Mouse (Mus musculus) cerebellum, postnatal 14 days (tissue): Measurements from ENCODE around the gene Klhl26.
A peak's percentile ranks its signal among the peaks of the same experiment; 100 is the strongest.
"Not testable (repeated sequence)": the region's sequence is repeated elsewhere in the genome, so short reads cannot be mapped to it uniquely, and the experiment has no call there.

Experiments
- DNase-seq, 2 experiments: peaks; one replicate each; pipeline ENCODE4 v3.0.0; 2021; ENCODE audit warnings: mixed read lengths in 2 of 2

Klhl26 gene

DNA sequence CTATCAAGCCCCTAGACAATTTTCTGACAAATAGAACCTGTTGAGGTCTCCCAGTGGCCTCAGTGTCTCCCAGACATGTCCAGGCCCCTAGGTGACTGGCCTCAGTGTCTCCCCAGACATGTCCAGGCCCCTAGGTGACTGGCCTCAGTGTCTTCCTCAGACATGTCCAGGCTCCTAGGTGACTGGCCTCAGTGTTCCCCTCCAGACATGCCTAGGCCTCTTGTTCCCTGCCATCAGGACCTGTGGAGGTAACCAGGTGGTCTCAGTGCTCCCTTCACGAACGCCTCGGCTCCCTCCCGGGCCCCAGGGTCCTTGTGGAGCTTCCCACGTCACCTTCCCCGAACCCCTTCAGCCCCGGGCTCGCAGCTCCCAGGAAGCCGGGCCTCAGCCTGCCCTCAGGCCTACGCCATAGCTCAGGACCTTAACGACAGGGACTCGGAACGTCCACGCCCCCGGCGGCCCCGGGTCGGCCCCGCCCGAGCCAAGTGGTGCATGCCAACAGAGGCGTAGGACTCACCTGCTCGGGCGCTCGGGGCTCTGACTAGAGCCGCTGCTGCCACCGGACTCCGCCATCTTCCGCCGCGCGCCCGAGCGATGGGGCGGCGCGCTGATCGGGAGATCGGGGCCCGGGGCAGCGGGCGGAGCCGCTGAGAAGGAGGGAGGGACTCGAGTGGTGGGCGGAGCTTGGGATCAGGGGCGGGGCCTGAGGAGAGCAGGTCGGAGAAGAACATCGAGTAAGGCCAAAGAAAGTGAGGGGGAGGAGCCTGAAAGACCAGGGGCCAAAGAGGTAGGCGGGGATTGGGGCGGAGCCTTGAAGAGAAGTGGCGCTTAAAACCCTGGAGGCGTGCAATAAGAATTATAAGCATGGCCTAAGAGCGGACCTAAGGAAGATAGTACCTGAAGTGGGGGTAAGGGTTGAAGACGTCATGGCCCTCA, at the start of gene Klhl26:
TSS of gene Klhl26 (minus strand) at position 636 of the 936 bp plus-strand sequence.
- DNase-seq, result peak; percentile 96

DNA sequence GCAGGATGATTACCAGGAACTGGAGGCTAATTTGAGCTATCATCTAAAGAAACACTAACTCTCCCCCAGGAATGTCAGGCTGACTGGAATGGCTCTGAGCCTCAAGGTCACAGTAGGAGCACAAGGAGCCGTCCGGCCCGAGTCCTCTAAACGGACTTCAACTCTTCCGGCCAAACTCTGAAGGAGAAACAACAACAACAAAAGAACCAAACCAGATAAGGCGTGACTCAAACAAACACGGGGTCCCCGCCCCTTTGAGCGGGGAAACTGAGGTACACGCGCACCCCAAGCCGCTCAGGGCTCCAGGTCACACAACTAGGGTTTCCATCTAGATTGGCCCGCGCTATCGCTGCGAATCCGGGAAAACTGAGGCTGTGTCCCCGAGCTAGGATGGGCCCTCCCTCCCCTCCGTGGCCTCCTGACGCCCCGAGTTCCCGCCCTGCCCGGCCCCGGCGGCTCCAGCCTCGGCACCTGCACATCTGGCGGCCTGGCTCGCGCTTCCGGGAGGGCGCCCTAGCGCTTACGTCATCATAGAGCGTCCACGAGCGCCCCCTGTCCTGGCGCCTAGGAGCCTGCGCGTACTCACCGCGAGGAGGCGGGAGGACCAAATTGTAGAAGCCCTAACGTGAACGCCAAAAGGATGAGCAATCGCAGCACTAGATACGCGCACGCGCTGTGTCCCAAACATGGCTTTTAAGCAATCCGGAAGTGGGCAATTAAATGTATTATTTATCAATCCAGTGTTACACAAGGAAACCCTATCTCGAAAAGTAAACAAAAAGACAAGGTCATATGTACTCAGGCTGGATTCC, 46.0 kb upstream of the Klhl26 start:
- peak; percentile 96 to 97 for DNase-seq

DNA sequence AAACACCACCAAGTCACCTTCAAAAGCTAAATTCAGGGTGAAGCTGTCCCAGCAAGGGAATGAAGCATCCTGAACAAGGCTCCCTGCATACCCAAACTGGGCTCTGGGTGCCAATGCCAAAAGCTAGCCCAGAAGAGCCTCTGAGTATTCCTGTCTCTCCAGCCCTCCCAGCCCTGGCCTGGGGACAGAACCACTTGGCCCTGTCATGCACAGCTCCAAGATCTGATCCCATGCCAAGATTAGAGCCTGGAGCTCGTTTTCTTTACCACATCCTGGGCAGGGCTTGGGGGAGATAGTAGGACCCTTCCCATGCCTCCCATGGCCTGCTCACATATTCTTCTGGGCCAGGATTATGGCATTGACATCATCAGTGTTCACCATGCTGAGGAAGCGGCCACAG, 42.8 kb upstream of the Klhl26 start:
- DNase-seq, result no peak

DNA sequence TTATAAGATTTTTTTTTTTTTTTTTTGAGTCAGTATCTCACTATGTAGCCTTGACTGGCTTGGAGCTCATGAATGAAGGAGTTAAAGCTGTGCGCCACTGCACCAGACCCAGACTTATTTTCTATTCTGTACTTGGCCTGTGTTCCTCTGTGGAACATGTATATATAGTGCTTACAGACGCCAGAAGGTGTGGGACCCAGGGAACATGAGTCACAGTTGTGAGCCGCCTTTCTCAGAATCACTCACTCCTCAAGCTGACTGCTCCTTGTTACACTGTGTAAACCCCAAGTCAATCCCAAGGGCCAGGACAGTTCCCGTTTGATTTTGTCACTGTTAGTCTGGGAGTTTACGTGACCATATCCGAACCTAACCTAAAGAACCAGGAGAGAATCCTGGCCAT, 42.3 kb upstream of the Klhl26 start:
- DNase-seq, result no peak

DNA sequence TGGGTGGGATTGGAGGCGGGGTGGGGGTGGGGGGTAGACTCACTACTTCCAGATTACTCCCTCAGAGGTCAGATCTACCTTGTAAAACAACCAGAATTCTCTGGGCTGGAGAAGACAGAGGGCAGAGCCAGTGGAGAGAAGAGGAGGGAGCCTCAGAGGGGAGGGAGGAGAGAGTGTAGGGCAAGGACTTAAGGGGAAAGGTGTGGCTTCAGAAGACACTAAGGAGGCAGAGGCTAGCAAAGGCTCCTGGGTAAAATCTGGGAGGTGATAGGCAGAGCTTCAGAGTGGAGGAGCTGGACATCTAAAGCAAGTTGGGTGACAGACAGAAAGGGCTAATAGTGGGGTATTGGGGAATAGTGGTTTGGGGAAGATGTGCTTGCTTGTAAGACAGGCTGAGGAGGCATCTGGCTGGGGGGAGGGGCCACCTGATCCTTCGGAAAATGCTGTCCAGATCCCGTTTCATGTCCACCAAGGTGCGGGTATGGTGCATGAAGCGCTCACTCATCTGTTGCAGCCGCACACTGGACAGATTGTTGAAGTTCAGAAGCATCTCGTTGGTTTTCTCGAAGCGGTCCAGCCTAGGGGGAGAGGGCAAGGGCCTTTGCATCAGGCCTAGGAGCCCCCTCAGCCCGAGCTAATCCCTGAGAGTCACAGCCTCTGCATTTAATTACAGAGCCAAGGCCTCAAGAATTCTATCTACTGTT, 41.3 kb upstream of the Klhl26 start:
- DNase-seq, result no peak

DNA sequence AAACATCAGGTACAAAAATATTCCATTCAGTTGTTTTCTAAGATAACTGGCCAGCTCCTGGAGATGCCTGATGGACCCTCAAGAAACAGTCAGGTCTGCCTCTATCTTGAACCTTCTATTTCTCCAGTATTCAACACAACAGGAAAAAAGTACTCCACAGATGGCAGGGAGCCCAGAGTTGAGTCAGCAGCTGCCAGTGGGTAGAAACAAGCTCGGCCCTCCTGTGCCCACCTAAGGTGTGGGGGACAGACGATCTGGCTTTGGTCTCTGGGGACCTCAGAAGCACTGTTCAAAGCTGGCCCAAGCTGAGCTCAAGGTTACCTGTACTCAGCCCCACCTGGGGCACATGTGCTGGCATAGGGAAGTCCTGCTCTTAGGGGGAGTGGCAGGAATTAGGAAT, 36.7 kb upstream of the Klhl26 start:
- no peak for DNase-seq

DNA sequence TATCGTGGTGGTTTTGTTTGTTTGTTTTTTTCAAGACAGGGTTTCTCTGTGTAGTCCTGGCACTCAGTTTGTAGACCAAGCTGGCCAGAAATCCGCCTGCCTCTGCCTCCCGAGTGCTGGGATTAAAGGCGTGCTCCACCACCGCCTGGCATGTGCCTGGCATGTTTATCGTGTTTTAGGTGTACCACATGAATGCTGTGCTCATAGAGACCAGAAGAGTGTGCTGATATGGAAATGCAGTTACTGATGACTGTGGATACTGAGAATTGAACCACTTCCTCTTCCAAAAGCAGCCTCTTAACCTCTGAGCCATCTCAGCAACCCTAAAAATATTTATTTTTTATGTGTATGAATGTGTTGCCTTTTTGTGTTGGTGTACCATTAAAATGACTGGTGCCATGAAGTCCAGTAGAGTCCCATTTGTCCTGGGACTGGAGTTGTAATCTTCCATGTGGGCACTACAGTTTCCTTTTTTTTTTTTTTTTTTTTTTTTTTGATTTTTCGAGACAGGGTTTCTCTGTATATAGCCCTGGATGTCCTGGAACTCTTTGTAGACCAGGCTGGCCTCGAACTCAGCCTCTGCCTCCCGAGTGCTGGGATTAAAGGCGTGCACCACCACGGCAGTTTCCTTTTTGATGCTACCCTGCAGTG, 35.6 kb upstream of the Klhl26 start:
- no peak for DNase-seq

DNA sequence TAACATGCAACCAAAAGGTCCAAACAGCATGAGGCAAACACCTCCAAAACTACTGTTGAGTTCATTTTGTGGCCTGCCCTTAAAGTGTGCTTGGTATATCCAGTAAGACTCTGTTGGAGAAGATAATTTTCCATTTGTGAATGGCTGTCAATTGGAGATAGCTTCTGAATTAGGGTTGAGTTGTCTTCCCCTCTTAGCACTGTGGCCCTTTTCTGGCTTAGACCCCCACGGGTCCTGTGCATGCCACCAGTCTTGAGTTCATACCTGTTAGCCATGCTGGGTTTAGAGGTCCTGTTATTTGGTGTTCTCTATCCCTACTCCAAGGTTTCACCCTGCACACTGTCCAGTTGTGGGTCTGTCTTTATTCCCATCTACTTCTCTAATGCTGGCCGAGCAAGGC, 35.0 kb upstream of the Klhl26 start:
- DNase-seq, result no peak

DNA sequence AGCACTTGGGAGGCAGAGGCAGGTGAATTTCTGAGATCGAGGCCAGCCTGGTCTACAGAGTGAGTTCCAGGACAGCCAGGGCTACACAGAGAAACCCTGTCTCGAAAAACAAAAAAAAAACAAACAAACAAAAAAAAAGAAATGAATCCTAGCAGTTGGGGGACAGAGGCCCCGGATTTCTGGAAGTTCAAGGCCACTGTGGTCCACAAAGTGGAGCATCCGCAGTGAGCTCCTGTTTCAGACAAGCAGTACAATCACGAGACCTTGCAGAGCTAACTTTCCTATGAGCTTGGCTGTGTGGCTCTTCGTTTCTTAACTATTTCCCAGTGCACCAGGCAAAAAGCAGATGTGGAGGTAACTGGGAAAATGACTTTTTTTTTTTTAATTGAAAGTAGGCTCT, 34.4 kb upstream of the Klhl26 start:
- DNase-seq, result not testable (repeated sequence)

DNA sequence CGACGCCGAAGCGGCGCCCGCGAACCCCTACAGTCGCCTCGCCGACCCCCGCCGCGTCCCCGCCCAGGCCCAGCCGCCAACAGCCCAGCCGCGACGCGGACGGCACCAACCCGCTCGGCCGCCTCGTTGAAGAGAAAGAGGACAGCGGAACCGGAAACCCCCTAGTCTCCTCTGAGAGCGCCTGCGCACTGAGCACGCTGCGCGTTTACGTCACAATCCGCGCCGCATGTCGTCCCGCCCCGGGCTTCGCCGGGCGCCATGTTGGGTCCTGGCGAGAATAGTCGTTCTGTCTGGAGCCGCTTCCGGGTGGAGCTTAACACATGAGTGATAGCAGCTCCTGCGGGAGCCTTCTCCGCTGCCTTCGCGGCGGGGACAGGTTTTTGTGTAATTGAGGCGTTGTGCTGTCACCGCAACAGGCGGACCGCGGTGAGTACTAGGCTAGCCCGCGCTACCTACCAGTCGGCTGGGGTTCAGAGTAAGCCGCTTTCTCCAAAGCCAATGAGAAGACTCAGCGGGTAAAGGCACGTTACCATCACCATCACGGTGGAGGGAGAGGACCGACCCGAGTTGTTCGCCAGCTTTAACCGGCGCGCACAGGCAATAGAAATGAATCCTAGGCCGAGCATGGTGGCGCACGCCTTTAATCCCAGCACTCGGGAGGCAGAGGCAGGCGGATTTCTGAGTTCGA, 33.6 kb upstream of the Klhl26 start, which contains the start of gene Uba52:
TSS of gene Uba52 (minus strand) at position 574 of the 688 bp plus-strand sequence.
- peak; percentile 98 to 99 for DNase-seq

DNA sequence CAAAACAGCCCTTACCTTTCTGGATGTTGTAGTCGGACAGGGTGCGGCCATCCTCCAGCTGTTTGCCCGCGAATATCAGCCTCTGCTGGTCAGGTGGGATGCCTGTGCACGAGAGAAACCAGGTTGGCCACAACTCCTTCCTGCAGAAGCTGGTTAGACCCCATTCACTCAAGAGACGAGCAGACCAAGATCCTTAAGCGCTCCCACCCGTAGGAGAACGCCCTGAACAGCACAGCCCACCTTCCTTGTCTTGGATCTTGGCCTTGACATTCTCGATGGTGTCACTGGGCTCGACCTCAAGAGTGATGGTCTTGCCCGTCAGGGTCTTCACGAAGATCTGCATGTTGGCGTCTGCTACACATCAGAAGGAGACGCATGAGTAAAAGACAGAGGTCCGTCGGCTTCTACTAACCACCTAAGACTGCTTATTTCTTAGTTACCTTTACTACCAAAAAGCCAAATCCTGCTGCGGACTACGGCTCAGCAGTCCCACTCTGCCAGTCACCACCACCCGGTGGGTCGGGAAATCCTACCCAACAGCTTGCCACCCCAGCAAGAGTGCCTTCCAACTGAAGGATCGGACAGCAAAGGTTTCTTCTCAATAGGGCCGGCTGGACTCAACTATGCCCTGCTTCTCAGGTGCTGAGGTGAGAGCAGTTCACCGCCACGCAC, 32.6 kb upstream of the Klhl26 start:
- DNase-seq, result no peak

DNA sequence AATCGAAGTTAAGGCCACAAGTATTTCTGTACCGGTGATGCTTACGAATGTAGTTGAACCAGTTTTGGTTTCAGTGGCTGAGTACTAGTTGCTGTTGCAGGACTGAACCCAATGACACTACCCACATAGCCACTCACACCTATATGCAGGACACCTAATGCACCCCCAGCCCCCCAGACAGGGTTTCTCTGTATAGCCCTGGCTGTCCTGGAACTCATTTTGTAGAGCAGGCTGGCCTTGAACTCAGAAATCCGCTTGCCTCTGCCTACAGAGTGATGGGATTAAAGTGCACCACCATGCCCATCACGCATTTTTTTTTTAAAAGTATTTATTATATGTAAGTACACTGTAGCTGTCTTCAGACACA, 30.2 kb upstream of the Klhl26 start:
- no peak for DNase-seq

DNA sequence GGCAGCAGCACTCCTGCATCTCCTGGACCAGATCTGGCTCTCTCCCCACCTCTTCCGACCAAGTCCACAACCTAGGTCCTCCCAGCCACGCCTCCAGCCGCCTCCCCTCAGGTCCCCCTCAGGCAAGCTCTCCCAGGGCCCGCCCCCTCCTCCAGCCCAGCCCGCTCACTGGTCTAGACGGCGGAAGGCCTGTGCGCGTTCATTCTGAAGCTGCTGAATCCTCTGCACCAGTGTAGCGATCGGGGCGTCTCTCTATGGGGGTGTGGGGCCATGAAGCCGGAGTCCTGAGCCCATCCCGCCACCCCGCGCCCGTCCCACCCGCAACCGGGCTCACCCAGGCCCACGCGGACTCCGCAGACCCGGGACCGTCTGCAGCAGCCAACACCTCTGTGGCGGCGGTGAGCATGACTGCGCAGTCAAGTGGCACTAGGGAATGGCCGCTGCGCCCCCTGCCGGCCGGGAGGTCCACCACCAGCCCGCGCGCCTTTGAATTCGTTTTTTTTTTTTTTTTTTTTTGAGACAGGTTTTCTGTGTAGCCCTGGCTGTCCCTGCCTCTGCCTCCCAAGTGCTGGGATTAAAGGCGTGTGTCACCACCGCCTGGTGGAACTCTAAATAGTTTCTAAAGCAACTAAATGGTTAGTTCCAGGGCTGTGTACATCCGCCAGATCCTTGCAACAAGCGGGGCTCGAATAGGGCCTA, 29.7 kb upstream of the Klhl26 start, which contains the start of gene Rex1bd:
TSS of gene Rex1bd (minus strand) at position 425 of the 699 bp plus-strand sequence.
- DNase-seq, result peak; percentile 97 to 98

DNA sequence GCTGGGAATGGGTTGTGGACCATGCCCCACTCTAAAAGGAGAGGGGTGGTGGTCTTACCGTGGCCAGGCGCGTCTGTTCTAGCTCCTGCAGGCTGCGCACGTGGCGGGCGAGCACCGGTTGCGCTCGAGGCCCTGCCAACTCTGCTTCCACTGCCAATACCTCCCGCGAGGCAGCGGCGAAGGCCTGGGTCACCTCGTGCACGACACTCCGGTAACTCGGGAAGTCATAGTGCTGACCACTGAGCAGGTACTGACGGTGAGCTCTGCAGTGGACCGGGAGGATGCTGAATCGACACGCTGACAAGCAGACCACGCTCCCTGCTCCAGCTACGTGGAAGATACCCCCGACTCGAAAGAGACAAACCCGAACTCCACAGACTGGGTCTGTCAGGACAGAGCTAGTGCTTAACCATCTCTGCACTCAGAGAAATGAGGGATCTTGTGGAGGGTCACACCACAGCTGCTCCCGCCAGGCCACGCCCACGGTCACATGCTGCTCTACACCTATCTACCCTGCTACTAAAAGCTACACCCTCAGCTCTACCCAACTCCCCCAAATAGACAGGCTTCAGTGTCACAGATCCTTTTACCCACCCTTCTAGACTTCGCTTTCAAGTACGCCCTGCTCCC, 29.0 kb upstream of the Klhl26 start:
- no peak for DNase-seq

DNA sequence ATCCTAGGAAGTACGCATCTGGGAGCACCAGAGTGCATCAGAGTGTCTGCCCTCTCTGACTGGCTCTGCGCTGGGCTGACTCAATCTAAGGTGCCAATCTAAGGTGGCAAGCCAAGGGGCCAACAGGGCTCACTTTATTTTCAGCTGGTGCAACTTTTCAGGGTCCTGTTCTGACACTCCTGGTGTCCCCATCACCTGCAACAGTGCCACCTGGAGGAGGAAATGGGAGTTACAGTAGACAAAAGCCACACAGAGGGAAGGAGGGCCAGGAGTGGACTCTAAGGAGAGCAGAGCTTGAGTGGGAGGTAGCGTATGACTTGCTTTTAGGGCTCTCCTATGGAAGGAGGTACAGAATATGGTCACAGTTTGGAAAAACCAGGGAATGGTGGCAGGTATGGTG, 28.1 kb upstream of the Klhl26 start:
- DNase-seq, result peak; percentile 94 to 97

DNA sequence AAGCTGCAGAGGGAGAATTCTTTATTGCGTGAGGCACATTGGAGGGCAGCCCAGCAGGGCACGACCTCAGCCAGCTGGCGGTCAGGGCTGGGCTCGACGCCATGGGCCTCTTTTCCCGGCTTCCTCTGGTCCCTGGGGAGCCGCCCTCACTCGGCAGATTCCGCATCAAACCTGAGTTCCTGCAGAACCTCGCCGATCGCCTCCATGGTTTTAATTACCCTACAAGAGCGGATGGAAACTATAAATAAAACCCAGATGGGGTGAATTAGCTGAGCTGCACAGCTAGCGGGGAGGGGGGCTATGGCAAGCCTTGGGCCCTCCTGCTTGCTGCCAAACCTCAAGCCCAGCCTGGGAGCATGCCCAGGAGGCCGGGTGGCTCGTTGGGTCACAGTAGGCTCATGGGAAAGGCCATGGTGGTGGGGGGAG, 27.5 kb upstream of the Klhl26 start:
- peak; percentile 57 to 65 for DNase-seq

DNA sequence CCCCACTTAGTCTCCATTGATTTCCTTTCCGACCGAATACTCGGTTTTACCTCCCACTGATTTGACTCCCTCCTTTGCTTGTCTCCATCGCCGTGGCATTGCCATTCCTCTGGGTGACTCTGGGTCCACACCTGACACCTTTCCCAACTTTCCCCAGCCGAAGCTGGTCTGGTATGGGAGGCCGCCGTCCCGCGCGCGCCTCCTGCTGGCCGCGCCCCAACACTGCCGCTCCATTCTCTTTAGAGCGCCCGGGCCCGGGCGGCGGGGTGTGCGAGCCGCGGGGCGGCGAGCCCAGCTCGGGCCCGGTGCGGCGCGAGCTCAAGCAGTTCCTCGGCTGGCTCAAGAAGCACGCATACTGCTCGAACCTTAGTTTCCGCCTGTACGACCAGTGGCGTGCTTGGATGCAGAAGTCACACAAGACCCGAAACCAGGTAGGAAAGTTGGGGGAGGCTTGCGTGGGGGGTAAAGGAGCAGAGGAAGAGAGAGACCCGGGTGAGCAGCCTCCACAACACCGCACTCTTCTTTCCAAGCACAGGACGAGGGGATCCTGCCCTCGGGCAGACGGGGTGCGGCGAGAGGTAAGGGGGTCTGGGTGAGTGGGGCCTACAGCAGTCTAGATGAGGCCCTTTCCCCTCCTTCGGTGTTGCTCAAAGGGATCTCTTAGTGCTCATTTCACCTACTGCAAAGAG, 26.4 kb upstream of the Klhl26 start:
- DNase-seq, result peak; percentile 83 to 86

DNA sequence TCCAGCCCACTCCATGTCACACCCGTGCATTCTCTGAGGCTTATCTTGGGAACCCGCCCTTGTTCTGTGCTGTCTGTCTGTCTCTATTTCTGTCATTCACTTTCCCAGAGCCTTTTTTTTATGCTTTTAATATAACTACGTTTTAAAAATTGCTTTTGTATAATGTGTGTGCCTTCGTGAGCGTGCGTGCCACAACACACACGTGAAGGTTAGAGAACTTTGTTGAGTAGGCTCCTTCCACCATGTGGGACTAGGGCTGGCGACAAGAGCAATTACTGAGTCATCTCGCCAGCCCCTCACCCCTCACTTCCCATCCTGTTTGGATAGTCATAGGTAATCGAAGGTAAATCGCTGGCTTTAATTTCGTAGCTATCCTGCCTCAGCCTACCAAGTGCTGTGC, 25.8 kb upstream of the Klhl26 start:
- DNase-seq, result no peak

DNA sequence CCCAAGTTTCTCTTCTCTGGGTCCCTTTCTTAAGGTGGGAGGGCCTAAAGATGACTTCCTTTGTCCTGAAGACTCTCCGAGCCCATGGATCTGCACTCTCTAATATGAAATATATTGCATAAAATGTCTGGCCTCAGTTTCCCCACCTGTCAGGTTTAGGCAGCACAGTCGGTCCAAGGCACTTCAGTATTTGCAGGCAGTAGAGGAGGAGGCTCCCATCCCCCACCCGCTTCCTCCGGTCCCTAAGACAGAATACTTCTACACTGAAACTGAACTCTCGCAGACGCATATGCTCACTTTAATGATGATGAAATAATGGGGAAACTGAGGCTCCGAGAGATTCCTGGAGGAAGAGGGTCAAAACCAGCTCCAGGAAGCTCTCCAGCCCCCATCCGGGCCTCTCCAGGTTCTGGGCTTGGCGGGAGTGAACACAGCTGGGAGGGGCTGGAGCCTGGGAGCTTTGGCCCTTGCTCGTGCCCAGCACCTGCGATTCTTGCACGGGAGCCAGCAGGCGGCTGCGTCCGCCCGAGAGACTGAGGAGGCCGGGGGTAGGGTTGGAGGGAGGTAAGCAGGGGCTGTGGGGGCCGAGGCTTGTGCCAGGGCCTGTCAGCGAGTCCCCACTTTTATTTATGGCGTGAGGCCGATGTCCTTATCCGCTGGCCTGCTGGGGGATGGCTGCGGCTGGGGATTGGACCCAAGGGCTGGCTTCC, 25.2 kb upstream of the Klhl26 start:
- DNase-seq, result peak; percentile 67 to 69
